Mouse (Mus musculus) frontal cortex, adult 2 months (tissue): ENCODE data around the gene Pkp1. TPM values are rescaled to one million over a fixed set of nuclear protein-coding genes. Genes with fewer than 3 reads are reported as not detected.

Experiments
- DNase-seq, 2 experiments: peaks; one replicate each; pipeline ENCODE4 v3.0.0; 2022; ENCODE audit warnings: low spot score in 1 of 2; ENCODE audit errors: extremely low spot score in 1 of 2
- polyA plus RNA-seq: library from polyadenylated mRNA; depleted of rRNA; stranded (reverse); fragments of >200 nt; gene quantifications from 2 replicates; pipeline ENCODE4 v1.2.3, GENCODE M21; 2012; rRNA removed

Pkp1 gene
- polyA plus RNA-seq, 1 experiment = 0.24 TPM

DNA sequence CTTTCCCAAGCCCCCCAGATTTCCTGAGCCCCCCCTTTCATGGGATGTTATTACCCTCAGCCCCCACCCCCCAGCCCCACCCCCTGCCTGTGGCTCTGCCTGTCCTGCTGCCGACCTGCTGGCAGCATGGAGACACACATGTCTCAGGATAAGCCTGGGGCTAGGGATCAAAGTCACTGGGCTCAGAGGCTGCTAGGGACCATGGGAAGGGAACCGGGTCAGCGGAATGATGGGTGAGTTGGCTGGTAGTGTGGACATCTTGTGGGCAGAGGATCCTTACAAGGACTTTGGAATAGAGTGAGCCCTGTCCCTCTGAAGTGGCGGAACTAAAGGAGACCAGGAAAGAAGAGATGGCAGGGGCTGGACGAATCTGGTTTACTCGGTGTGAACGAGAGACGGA lies 84.0 kb downstream of the Pkp1 start:
- DNase-seq = no peak

DNA sequence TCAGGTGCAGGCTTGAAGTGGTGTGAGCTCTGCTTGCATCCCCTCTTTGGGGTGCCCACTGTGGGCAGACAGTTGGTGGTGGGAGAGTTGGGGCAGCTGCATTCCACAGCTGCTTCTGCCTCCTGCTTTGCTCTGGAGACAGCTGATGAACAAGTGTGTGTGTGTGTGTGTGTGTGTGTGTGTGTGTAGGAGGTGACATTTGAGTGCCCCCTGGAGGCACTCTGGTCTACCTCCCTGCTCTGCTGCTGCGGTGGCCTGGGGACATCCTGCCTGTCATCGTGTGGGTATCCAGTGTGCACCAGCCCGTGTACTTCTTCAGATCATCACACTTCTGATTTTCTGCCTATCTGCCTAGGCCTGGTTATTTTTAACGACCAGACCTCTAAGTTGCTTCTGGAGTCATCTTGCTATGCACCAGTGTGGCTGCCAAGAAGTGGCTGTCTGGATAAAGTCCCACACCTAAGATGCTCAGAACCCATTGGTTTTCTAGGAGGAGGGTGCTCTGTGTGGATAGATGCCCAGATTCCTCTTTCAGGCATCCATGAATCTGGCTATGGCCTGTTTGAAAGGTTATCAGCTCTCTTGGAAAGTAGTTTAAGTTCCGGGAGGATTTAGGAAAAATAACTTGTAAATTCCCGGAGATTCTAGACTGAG lies 84.7 kb downstream of the Pkp1 start:
- DNase-seq = no peak

DNA sequence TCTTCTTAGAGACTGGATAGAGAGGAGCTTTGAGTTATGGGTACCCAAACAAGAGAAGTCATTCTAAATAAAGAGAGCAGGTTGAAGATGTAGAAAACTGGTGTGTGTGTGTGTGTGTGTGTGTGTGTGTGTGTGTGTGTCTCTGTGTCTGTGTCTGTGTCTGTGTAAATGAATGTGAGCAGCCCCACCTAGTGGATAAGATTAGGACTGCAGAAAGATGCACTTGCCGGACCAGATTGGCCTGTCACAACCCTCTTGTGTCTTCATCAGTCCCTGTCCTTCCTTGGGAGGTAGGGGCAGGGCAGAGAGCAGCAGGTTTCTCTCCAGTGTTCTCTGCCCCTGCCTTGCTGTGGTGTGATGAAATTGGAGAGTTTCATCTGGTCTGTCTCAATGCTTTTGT lies 90.1 kb downstream of the Pkp1 start:
- peak in 1 of 2 experiments; percentile 69 for DNase-seq

DNA sequence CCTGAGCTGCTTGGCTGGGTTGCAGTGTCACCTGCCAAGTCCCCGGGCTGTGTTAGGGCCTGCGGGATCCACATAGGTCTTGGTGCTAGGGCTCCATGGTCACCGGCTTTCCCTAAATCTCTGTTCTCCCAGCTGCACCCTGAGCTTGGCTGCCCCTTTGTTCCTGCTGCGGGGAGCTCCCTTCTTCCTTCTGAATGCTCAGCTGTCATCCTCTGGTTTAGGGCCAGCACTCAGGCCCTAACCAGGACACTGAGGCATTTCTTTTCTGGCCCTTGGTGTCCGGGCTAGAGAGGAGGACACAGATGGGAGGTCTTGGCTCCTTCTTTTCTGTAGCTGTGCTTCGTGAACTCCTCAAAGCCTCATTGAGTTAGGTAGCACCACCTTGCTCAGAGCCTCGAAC lies 97.2 kb downstream of the Pkp1 start:
- DNase-seq = no peak

Other genes starting within 250 kb of the Pkp1 start
- 205 and 232 TPM in 2 replicates for gene Csrp1, start 199.1 kb downstream of the Pkp1 start, polyA plus RNA-seq
- gene Phlda3, start 153.1 kb downstream of the Pkp1 start, polyA plus RNA-seq = 33.6 and 41.1 TPM in 2 replicates
- 10.5 and 11.3 TPM in 2 replicates for gene Tnni1, start 139.8 kb downstream of the Pkp1 start, polyA plus RNA-seq
- gene Lad1, start 100.6 kb downstream of the Pkp1 start, polyA plus RNA-seq = 1.6 and 1.8 TPM in 2 replicates
- 11.6 and 13.8 TPM in 2 replicates for gene Tnnt2, start 82.9 kb downstream of the Pkp1 start, polyA plus RNA-seq
- 12.1 and 17.9 TPM in 2 replicates for gene Igfn1, start 87.1 kb upstream of the Pkp1 start, polyA plus RNA-seq
- 108 and 113 TPM in 2 replicates for gene Tmem9, start 88.9 kb upstream of the Pkp1 start, polyA plus RNA-seq
- 1.0 and 1.2 TPM in 2 replicates for gene Ascl5, start 131.6 kb upstream of the Pkp1 start, polyA plus RNA-seq
- 4.5 and 5.6 TPM in 2 replicates for gene Cacna1s, start 133.5 kb upstream of the Pkp1 start, polyA plus RNA-seq
- gene Kif21b, start 212.2 kb upstream of the Pkp1 start, polyA plus RNA-seq = 42.1 and 45.8 TPM in 2 replicates